In genomic region chr1:165786296-165786695, GRCm38 (mm10) we compare ENCODE assay signal across 14 mouse cellular contexts. TPM values are rescaled to one million over a fixed set of nuclear protein-coding genes. Genes with fewer than 3 reads are reported as not detected.
DNase-seq lines count a peak whose midpoint lies in the region; ATAC-seq lines count a peak whose summit lies in the region.
"Had no signal": no experiment of that assay in that cellular context is flagged by ENCODE, and none has a peak within 500 bp of the region (broad histone marks: within the 10 kb centered on the region; RNA-seq: fewer than 3 reads in every experiment).

No protein-coding gene starts in this region.

- no peak overlapping the region; the same call in 1 of the 2 replicates for H3K27ac ChIP-seq in forebrain, embryonic 14.5 days (ENCODE audit: low read depth, low read length)
- H3K27ac ChIP-seq in forebrain, embryonic 12.5 days: no peak overlapping the region
- H3K27ac ChIP-seq in embryonic facial prominence, embryonic 13.5 days: peak overlapping the region; percentile 16; the same call in 1 of the 2 replicates
- no peak overlapping the region for H3K27ac ChIP-seq in neural tube, embryonic 12.5 days
- H3K27ac ChIP-seq: liver, embryonic 14.5 days had no signal

- ATAC-seq in forebrain, embryonic 14.5 days: peak; percentile 64
- ATAC-seq in forebrain, embryonic 12.5 days (ENCODE audit: low FRiP score): no peak
- 0 out of 2 replicates have a peak, but pooled peaks have one; percentile 49 for ATAC-seq in embryonic facial prominence, embryonic 13.5 days (ENCODE audit: insufficient number of reproducible peaks, insufficient read depth, low FRiP score, low TSS enrichment, low read depth)
- peak; percentile 57; the same call in 1 of the 2 replicates for ATAC-seq in neural tube, embryonic 12.5 days (ENCODE audit: low FRiP score, low read depth)

- H3K9me3 ChIP-seq in forebrain, embryonic 14.5 days (replicated peaks; ENCODE audit: control insufficient read depth, low read length): no peaks in the 10 kb centered on the region
- H3K9me3 ChIP-seq in forebrain, embryonic 12.5 days: no peaks in the 10 kb centered on the region
- no peaks in the 10 kb centered on the region for H3K9me3 ChIP-seq in embryonic facial prominence, embryonic 13.5 days
- no peaks in the 10 kb centered on the region for H3K9me3 ChIP-seq in neural tube, embryonic 12.5 days
- H3K9me3 ChIP-seq: megakaryocyte, embryonic 14.5 days had no signal

- 36% methylated on average over 11 of the region's 11 CpGs for WGBS in forebrain, embryonic 14.5 days
- 58% methylated on average over 11 of the region's 11 CpGs for WGBS in forebrain, embryonic 12.5 days
- WGBS in embryonic facial prominence, embryonic 13.5 days: 17% methylated on average over 11 of the region's 11 CpGs
- 16% methylated on average over 11 of the region's 11 CpGs for WGBS in neural tube, embryonic 12.5 days

- no peak overlapping the region for H3K4me3 ChIP-seq in forebrain, embryonic 14.5 days (ENCODE audit: low read depth, low read length)
- no peak overlapping the region for H3K4me3 ChIP-seq in forebrain, embryonic 12.5 days (replicated peaks)
- no peak overlapping the region for H3K4me3 ChIP-seq in embryonic facial prominence, embryonic 13.5 days
- H3K4me3 ChIP-seq in neural tube, embryonic 12.5 days: no peak overlapping the region
- H3K4me3 ChIP-seq: megakaryocyte, embryonic 14.5 days had no signal

- DNase-seq in forebrain, embryonic 14.5 days (ENCODE audit: low spot score): peak; percentile 57
- DNase-seq in hindlimb bud, embryonic 11.5 days (ENCODE audit: extremely low spot score, low read depth, low spot score): peak; percentile 56
- no peak for DNase-seq in retina, embryonic 14.5 days (ENCODE audit: low spot score)
- DNase-seq in cerebellum, adult 9-10 months: no peak
- DNase-seq in left cerebral cortex, adult 9 months (ENCODE audit: low spot score in 2 of 2): no peak
- DNase-seq: cerebellum, adult 11 months; heart, adult 18-20 months; kidney, adult 18-20 months; thymus, postnatal 36 days had no signal

- 0 out of 2 replicates have a peak, but pooled peaks cover 3% of the 10 kb centered on the region for H3K27me3 ChIP-seq in forebrain, embryonic 14.5 days (replicated peaks; ENCODE audit: control insufficient read depth, insufficient read depth, low read length)
- H3K27me3 ChIP-seq in forebrain, embryonic 12.5 days: peaks cover 8% of the 10 kb centered on the region
- peaks cover 67% of the 10 kb centered on the region for H3K27me3 ChIP-seq in embryonic facial prominence, embryonic 13.5 days
- H3K27me3 ChIP-seq in neural tube, embryonic 12.5 days (replicated peaks): peaks cover 46% of the 10 kb centered on the region

- H3K4me1 ChIP-seq in forebrain, embryonic 14.5 days (ENCODE audit: control insufficient read depth, insufficient read depth, low read length): peaks cover 2% of the 10 kb centered on the region; the same call in 1 of the 2 replicates
- peaks cover 7% of the 10 kb centered on the region for H3K4me1 ChIP-seq in forebrain, embryonic 12.5 days
- peaks cover 18% of the 10 kb centered on the region for H3K4me1 ChIP-seq in embryonic facial prominence, embryonic 13.5 days
- peaks cover 10% of the 10 kb centered on the region; the same call in 1 of the 2 replicates for H3K4me1 ChIP-seq in neural tube, embryonic 12.5 days

- 0 out of 2 replicates have a peak overlapping the region, but pooled peaks have one; percentile 18 for H3K4me2 ChIP-seq in forebrain, embryonic 14.5 days (ENCODE audit: low read length)
- no peak overlapping the region for H3K4me2 ChIP-seq in forebrain, embryonic 12.5 days
- peak overlapping the region; percentile 44 for H3K4me2 ChIP-seq in embryonic facial prominence, embryonic 13.5 days
- peak overlapping the region; percentile 39 for H3K4me2 ChIP-seq in neural tube, embryonic 12.5 days (replicated peaks)

- no peaks in the 10 kb centered on the region for H3K36me3 ChIP-seq in forebrain, embryonic 14.5 days (ENCODE audit: control insufficient read depth, insufficient read depth, low read length)
- no peaks in the 10 kb centered on the region for H3K36me3 ChIP-seq in forebrain, embryonic 12.5 days (replicated peaks)
- no peaks in the 10 kb centered on the region for H3K36me3 ChIP-seq in embryonic facial prominence, embryonic 13.5 days
- no peaks in the 10 kb centered on the region for H3K36me3 ChIP-seq in neural tube, embryonic 12.5 days

- H3K9ac ChIP-seq in forebrain, embryonic 14.5 days (ENCODE audit: low read length): no peak overlapping the region
- no peak overlapping the region for H3K9ac ChIP-seq in forebrain, embryonic 12.5 days
- no peak overlapping the region for H3K9ac ChIP-seq in embryonic facial prominence, embryonic 13.5 days
- no peak overlapping the region for H3K9ac ChIP-seq in neural tube, embryonic 12.5 days
- H3K9ac ChIP-seq: liver, embryonic 14.5 days had no signal

RNA-seq across cellular contexts. Expression of gene Cd247, which starts 2.2 kb away (rescaled TPM):
- polyA plus RNA-seq in forebrain, embryonic 14.5 days (2014; fragmentation: Nextera tagmentation; extraction: Ambion mirVana): 0.97 and 1.6 TPM in 2 replicates
- 1.1 and 2.4 TPM in 2 replicates for polyA plus RNA-seq in forebrain, embryonic 12.5 days (2016; fragmentation: Nextera tagmentation; extraction: Ambion mirVana)
- 0.87 and 1.7 TPM in 2 replicates for polyA plus RNA-seq in embryonic facial prominence, embryonic 13.5 days (2015; fragmentation: Nextera tagmentation; extraction: Ambion mirVana)
- polyA plus RNA-seq in neural tube, embryonic 12.5 days (2016; fragmentation: Nextera tagmentation; extraction: Ambion mirVana): 1.2 and 1.8 TPM in 2 replicates

RNA-seq across cellular contexts. Expression of gene Creg1, which starts 22.8 kb away (rescaled TPM):
- 26.0 and 28.8 TPM in 2 replicates for polyA plus RNA-seq in forebrain, embryonic 14.5 days (2014; fragmentation: Nextera tagmentation; extraction: Ambion mirVana)
- polyA plus RNA-seq in forebrain, embryonic 12.5 days (2016; fragmentation: Nextera tagmentation; extraction: Ambion mirVana): 26.3 and 27.2 TPM in 2 replicates
- polyA plus RNA-seq in embryonic facial prominence, embryonic 13.5 days (2015; fragmentation: Nextera tagmentation; extraction: Ambion mirVana): 43.8 and 60.0 TPM in 2 replicates
- 33.0 and 33.1 TPM in 2 replicates for polyA plus RNA-seq in neural tube, embryonic 12.5 days (2016; fragmentation: Nextera tagmentation; extraction: Ambion mirVana)

Comparison
In these comparisons a context has a peak if more than half of its experiments do, and no peak if none do; other contexts are left out.
1. DNase-seq: peak in forebrain, embryonic 14.5 days (single experiment) and hindlimb bud, embryonic 11.5 days (single experiment); none in retina, embryonic 14.5 days (single experiment), cerebellum, adult 9-10 months (single experiment) and left cerebral cortex, adult 9 months (0 of 2).